Mouse (Mus musculus) G1E (cell line): Measurements from ENCODE around the gene Gsto2. TPM values are rescaled to one million over a fixed set of nuclear protein-coding genes. Genes with fewer than 3 reads are reported as not detected.
A peak's percentile ranks its signal among the peaks of the same experiment; 100 is the strongest.

Experiments
- ATAC-seq: 2 replicates; pipeline ENCODE4 v1.8.0; 2016; ENCODE audit warnings: mild to moderate bottlenecking; ENCODE audit not compliant: insufficient number of reproducible peaks, poor library complexity, low FRiP score, severe bottlenecking; ENCODE audit errors: extremely low read depth
- DNase-seq: peaks from one replicate; pipeline ENCODE4 v3.0.0; 2012; ENCODE audit warnings: low spot score
- H3K27me3 ChIP-seq: 2 replicates; pipeline ENCODE4 v1.6.1; 2012; ENCODE audit warnings: mild to moderate bottlenecking, low read length, inconsistent platforms; ENCODE audit not compliant: insufficient read depth
- H3K36me3 ChIP-seq: replicated peaks from 2 replicates; pipeline ENCODE3; 2012; ENCODE audit warnings: mild to moderate bottlenecking, inconsistent platforms
- H3K4me1 ChIP-seq: 2 replicates; pipeline ENCODE4 v1.6.1; 2012; ENCODE audit warnings: low read depth, low read length, inconsistent platforms, mixed read lengths; ENCODE audit not compliant: insufficient read depth
- H3K4me3 ChIP-seq: 2 replicates; pipeline ENCODE4 v1.5.1; 2012; ENCODE audit warnings: low read depth, mild to moderate bottlenecking, inconsistent platforms, low read length, moderate library complexity, mixed read lengths
- H3K9me3 ChIP-seq: replicated peaks from 2 replicates; pipeline ENCODE4 v1.6.1; 2012; ENCODE audit warnings: inconsistent platforms
- CTCF ChIP-seq: IDR thresholded peaks from 2 replicates; pipeline ENCODE4 v1.5.1; 2012; ENCODE audit warnings: low read depth, low read length, inconsistent platforms, mixed read lengths
- GATA1 ChIP-seq: IDR thresholded peaks from 2 replicates; pipeline ENCODE4 v1.6.1; 2012; ENCODE audit warnings: borderline replicate concordance, low read length, inconsistent platforms, mixed read lengths
- GATA2 ChIP-seq: IDR thresholded peaks from 2 replicates; pipeline ENCODE4 v1.6.1; 2012; ENCODE audit warnings: low read depth, low read length, inconsistent platforms, borderline replicate concordance
- POLR2AphosphoS5 ChIP-seq: IDR thresholded peaks from 2 replicates; pipeline ENCODE4 v1.6.1; 2012; ENCODE audit warnings: low read depth, low read length, inconsistent platforms; ENCODE audit not compliant: insufficient replicate concordance
- TAL1 ChIP-seq: conservative IDR thresholded peaks from 2 replicates; pipeline ENCODE4 v1.6.1; 2012; ENCODE audit warnings: low read depth, low read length, inconsistent platforms, mixed read lengths
- polyA plus RNA-seq: library from polyadenylated mRNA; stranded (reverse); fragments of >175 nt; gene quantifications from 2 replicates; pipeline ENCODE4 v1.2.3, GENCODE M21; 2012
- total RNA-seq, 2 experiments: library from RNA; stranded (forward) in 1 of 2; stranded (reverse) in 1 of 2; fragments of 200-1000 nt in 1 of 2; fragments of >200 nt in 1 of 2; fragmentation: Nextera tagmentation in 1 of 2; gene quantifications; 2 replicates each; pipeline ENCODE4 v1.2.3; 2014 to 2017

The Gsto2 gene
- total RNA-seq (2014; fragmentation: Nextera tagmentation) (2.6 and 4.7 TPM in 2 replicates), total RNA-seq (2017) (0.58 and 0.76 TPM in 2 replicates), polyA plus RNA-seq (0.11 TPM in 1 of 2 replicates, not detected in the other)

DNA sequence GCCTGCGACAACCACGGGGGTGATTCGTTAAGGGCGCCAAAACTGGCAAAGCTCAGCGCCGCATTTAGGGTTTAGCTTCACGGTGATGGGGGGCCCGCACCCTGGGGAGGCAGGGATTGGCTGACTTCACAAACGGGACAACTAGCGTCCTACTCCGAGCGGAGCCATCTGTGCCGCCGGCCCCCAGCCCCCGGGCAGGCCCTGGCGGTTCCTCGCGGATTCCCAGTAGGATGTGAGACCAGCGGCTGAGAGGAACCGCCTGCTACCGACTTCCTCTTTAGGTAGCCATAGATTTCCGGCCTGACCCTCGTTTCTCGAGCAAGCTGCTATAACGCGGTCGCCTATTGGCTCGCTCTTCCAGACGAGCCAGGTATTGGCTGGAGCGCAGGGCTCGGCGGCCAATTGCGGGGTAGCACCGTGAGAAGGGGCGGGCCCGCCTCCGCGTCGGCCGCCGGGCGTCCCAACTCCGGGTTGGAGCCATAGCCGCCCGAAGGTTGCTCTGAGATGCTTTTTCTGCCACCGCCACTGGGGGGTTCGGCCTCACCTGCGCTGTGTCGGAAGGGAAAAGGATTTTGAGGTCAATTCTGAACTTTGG is at the start of gene Gsto2:
TSS of gene Gsto2 (plus strand) at position 182 of the 595 bp plus-strand sequence.
- no peak for TF ChIP-seq POLR2AphosphoS5
- no peak for TF ChIP-seq GATA2
- no peak for TF ChIP-seq GATA1
- no peak for TF ChIP-seq TAL1
- TF ChIP-seq CTCF: no peak
- Histone ChIP-seq H3K27me3 (0 out of 2 replicates have a peak, but pooled peaks cover 7% of the 10 kb centered on the region), H3K36me3 (peaks cover 14% of the 10 kb centered on the region), H3K4me3 (peak within 1 kb of the TSS; percentile 72), H3K9me3 (peaks cover 9% of the 10 kb centered on the region; the same call in 1 of the 2 replicates), H3K4me1 (peaks cover 7% of the 10 kb centered on the region; the same call in 1 of the 2 replicates)
- peak; percentile 90 for DNase-seq
- peak; percentile 96 for ATAC-seq

DNA sequence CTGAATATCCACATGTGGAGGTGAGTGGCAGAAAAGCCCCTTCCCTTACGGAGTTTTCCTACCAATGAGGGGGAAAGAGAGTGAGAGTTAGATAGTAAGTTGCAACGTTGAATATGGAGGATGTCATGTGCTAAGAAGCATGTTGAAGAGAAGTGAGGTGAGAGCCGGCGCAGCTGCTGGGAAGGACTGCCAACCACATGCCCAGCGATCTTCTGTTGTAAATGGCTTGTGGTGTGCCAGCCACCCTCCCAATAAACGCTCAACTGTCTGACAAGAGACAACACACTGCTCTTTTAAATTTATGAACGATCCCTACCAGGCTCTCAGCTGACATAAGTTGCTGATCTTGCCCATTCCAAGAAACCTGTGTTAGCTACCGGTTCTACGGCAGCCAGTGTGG is 47.6 kb upstream of the Gsto2 start:
- no peaks in the 10 kb centered on the region for H3K9me3 ChIP-seq

DNA sequence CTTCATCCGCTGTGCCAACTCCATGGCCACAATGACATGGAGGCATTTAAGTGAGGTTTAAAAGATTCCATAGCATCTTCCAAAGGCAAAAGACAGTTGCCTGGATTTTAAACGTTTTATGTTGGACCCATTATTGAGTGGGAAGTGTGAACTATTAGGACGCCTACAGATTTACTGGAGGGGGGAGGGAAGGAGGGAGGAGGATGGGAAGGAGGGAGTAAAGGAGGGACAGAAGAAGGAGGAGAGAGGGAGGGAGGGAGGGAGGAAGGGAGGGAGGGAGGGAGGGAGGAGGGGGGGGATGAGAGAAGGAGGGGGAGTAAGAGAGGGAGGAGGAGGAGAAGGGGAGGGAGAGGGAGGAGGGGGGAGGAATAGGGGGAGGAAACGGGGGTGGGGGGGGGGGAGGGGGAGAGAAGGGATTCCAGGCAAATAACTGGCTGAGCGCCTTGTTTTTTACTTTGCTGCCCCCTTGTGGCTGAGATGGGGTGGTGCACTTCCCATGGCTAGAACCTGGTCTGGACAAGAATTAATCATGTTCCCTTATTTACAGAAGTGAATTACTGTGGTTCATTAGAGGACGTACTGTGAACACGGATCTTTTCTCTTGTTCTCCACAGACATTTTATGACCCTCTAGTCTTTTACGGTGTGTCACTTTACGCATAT is 44.4 kb upstream of the Gsto2 start:
- Histone ChIP-seq H3K36me3 (no peaks in the 10 kb centered on the region), H3K27me3 (no peaks in the 10 kb centered on the region), H3K4me3 (no peak overlapping the region), H3K9me3 (no peaks in the 10 kb centered on the region), H3K4me1 (no peaks in the 10 kb centered on the region)
- no peak for ATAC-seq
- no peak for TF ChIP-seq TAL1
- TF ChIP-seq CTCF: peak; percentile 84
- peak; percentile 55 for DNase-seq

More for the DNA sequence above, 47.6 kb upstream of the Gsto2 start:
- TF ChIP-seq CTCF: no peak
- no peak for TF ChIP-seq TAL1
- TF ChIP-seq GATA2: no peak
- TF ChIP-seq GATA1: no peak
- no peak for TF ChIP-seq POLR2AphosphoS5
- H3K27me3 ChIP-seq: no peaks in the 10 kb centered on the region
- ATAC-seq: no peak
- H3K36me3 ChIP-seq: no peaks in the 10 kb centered on the region
- no peak for DNase-seq
- H3K4me3 ChIP-seq: no peak overlapping the region
- no peaks in the 10 kb centered on the region for H3K4me1 ChIP-seq

DNA sequence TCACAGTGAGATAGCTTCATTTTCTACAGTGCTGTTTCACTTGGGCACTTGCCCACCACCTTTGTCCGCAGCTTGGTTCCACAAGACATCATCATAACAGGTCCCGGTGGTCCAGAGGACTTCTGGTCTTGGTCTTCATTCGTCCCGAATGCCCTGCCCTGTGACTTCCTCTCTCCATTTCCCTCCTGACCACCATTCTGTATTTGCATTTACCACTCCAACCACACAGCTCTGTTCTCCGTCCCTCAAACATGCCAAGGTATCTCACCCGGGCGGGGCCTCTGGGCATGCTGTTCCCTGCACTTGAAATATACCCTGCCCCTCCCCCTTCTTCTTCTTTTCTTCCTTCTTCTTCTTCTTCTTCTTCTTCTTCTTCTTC is 43.9 kb upstream of the Gsto2 start:
- Histone ChIP-seq H3K36me3 (no peaks in the 10 kb centered on the region), H3K4me3 (no peak overlapping the region), H3K27me3 (no peaks in the 10 kb centered on the region), H3K4me1 (no peaks in the 10 kb centered on the region), H3K9me3 (no peaks in the 10 kb centered on the region)
- no peak for DNase-seq
- TF ChIP-seq TAL1 (no peak), POLR2AphosphoS5 (no peak), GATA2 (no peak), CTCF (no peak), GATA1 (no peak)
- ATAC-seq: no peak

DNA sequence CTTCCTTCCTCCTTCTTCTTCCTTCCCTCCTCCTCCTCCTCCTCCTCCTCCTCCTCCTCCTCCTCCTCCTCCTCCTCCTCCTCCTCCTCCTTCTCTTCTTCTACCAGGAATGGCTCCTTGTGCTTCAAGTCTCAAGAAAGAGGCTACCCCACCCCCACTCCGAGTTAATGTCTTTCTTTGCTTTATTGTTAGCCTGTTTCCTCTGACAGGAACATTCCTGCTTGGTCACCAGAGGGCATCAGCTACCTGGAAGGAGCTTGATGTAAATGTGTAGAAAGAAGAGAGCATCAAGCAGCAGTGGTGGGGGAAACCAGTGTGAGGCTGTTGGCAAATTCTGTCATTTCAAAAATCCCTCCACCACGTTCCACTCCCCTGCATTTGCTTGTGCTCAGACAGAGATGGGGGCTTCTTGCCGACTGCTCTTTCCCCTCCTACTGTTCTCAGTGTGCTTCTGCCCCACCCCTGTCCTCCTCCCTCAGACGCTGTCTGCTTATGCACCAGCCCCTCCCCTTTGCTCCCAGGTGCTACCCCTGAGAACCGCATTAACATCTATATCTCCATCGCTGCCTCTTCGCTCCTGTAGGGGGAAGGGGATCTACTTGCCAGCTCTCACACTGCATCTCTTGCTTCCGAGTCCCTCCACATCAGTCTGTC is 43.1 kb upstream of the Gsto2 start:
- Histone ChIP-seq H3K36me3 (no peaks in the 10 kb centered on the region), H3K4me3 (no peak overlapping the region), H3K4me1 (no peaks in the 10 kb centered on the region), H3K27me3 (no peaks in the 10 kb centered on the region), H3K9me3 (no peaks in the 10 kb centered on the region)
- no peak for TF ChIP-seq POLR2AphosphoS5
- TF ChIP-seq GATA1: no peak
- no peak for TF ChIP-seq CTCF
- TF ChIP-seq TAL1: no peak
- TF ChIP-seq GATA2: no peak
- DNase-seq (no peak), ATAC-seq (no peak)

DNA sequence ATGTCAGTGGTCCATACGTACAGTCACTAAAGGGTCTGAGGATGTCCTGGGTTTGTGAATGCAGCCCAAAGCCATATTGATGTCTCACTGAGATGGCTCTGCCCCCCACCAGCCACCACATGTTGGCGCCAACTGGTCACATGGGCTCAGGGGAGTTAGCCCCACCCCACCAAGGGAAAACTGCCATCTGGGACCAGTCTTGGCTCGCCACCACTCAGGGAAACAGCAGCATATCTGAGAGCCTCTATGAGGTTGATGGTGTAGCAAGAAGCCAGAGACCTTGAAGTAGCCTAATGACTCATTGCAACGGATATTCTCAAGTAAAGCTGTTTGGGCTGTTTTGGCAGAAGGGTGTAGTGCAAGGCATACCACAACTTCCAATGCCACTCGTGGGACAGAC is 41.3 kb upstream of the Gsto2 start:
- Histone ChIP-seq H3K4me3 (no peak overlapping the region), H3K9me3 (no peaks in the 10 kb centered on the region), H3K36me3 (no peaks in the 10 kb centered on the region), H3K27me3 (no peaks in the 10 kb centered on the region), H3K4me1 (no peaks in the 10 kb centered on the region)
- ATAC-seq (no peak), DNase-seq (no peak)
- TF ChIP-seq POLR2AphosphoS5 (no peak), TAL1 (no peak), GATA1 (no peak), CTCF (no peak), GATA2 (no peak)
